Mouse (Mus musculus) MEL (cell line): ENCODE measurements around the gene Nmnat3. TPM values are rescaled to one million over a fixed set of nuclear protein-coding genes. Genes with fewer than 3 reads are reported as not detected.

Experiments
- DNase-seq: peaks from one replicate; pipeline ENCODE4 v3.0.0; 2011; ENCODE audit warnings: low read depth, low spot score
- H3K27ac ChIP-seq: 2 replicates; pipeline ENCODE4 v1.5.1; 2012; ENCODE audit warnings: low read depth, mild to moderate bottlenecking, control low read depth, low read length, moderate library complexity; ENCODE audit not compliant: control insufficient read depth
- H3K27me3 ChIP-seq, 2 experiments: fragments of 150-350 bp in 1 of 2; sonication (generic) in 1 of 2; 2 replicates each; pipeline ENCODE4 v1.6.1; 2012; ENCODE audit warnings: low read length in 2 of 2, mild to moderate bottlenecking in 2 of 2, improper control_type of control experiment in 1 of 2, moderate library complexity in 1 of 2; ENCODE audit not compliant: insufficient read depth in 2 of 2, control insufficient read depth in 1 of 2
- H3K36me3 ChIP-seq, 2 experiments: 2 replicates each; pipeline ENCODE4 v1.6.1; 2012 to 2014; ENCODE audit warnings: low read length in 2 of 2, improper control_type of control experiment in 1 of 2, inconsistent platforms in 1 of 2, mild to moderate bottlenecking in 1 of 2; ENCODE audit not compliant: insufficient read depth in 2 of 2, control insufficient read depth in 1 of 2
- H3K4me1 ChIP-seq, 2 experiments: fragments of 150-350 bp in 1 of 2; sonication (generic) in 1 of 2; 2 replicates each; pipeline ENCODE4 v1.6.1; 2012; ENCODE audit warnings: low read length in 2 of 2, improper control_type of control experiment in 1 of 2, mild to moderate bottlenecking in 1 of 2; ENCODE audit not compliant: insufficient read depth in 2 of 2, control insufficient read depth in 1 of 2
- H3K4me3 ChIP-seq, 2 experiments: fragments of 150-350 bp in 1 of 2; sonication (generic) in 1 of 2; 2 replicates each; pipeline ENCODE4 v1.5.1; 2012; ENCODE audit warnings: low read depth in 2 of 2, low read length in 2 of 2, mild to moderate bottlenecking in 2 of 2, moderate library complexity in 2 of 2, control low read depth in 1 of 2, improper control_type of control experiment in 1 of 2; ENCODE audit not compliant: control insufficient read depth in 1 of 2, insufficient read depth in 1 of 2
- H3K79me2 ChIP-seq: 2 replicates; pipeline ENCODE4 v1.6.1; 2012; ENCODE audit warnings: mild to moderate bottlenecking, low read length, moderate library complexity; ENCODE audit not compliant: control insufficient read depth, poor library complexity, insufficient read depth
- H3K9ac ChIP-seq: 2 replicates; pipeline ENCODE4 v1.6.1; 2012; ENCODE audit warnings: low read depth, mild to moderate bottlenecking, control low read depth, low read length, moderate library complexity; ENCODE audit not compliant: control insufficient read depth, poor library complexity, severe bottlenecking
- H3K9me3 ChIP-seq: fragments of 150-350 bp; sonication (generic); replicated peaks from 2 replicates; pipeline ENCODE4 v1.6.1; 2012; ENCODE audit warnings: mild to moderate bottlenecking, low read length, improper control_type of control experiment, moderate library complexity; ENCODE audit not compliant: insufficient read depth
- CHD2 ChIP-seq: IDR thresholded peaks from 2 replicates; pipeline ENCODE4 v1.6.1; 2011; ENCODE audit warnings: low read length, improper control_type of control experiment
- E2F4 ChIP-seq: IDR thresholded peaks from 2 replicates; pipeline ENCODE4 v1.6.1; 2011; ENCODE audit warnings: low read depth, low read length, improper control_type of control experiment, borderline replicate concordance
- EP300 ChIP-seq, 2 experiments: IDR thresholded peaks; 2 replicates each; pipeline ENCODE4 v1.6.1; 2011; ENCODE audit warnings: improper control_type of control experiment in 2 of 2, low read length in 2 of 2, low read depth in 1 of 2, mild to moderate bottlenecking in 1 of 2
- ETS1 ChIP-seq: IDR thresholded peaks from 2 replicates; pipeline ENCODE4 v1.6.1; 2012; ENCODE audit warnings: low read depth, mild to moderate bottlenecking, inconsistent platforms, low read length, improper control_type of control experiment, moderate library complexity
- GABPA ChIP-seq: IDR thresholded peaks from 2 replicates; pipeline ENCODE4 v1.6.1; 2012; ENCODE audit warnings: low read depth, mild to moderate bottlenecking, inconsistent platforms, low read length, improper control_type of control experiment, moderate library complexity
- GATA1 ChIP-seq: IDR thresholded peaks from 2 replicates; pipeline ENCODE4 v1.6.1; 2011; ENCODE audit warnings: low read depth, low read length, improper control_type of control experiment
- HCFC1 ChIP-seq: IDR thresholded peaks from 2 replicates; pipeline ENCODE4 v1.6.1; 2012; ENCODE audit warnings: low read depth, mild to moderate bottlenecking, inconsistent platforms, low read length, improper control_type of control experiment, moderate library complexity
- JUND ChIP-seq: IDR thresholded peaks from 2 replicates; pipeline ENCODE4 v1.6.1; 2011; ENCODE audit warnings: low read depth, mild to moderate bottlenecking, improper control_type of control experiment, low read length
- MAX ChIP-seq: IDR thresholded peaks from 2 replicates; pipeline ENCODE4 v1.6.1; 2011; ENCODE audit warnings: low read length, improper control_type of control experiment
- MAZ ChIP-seq: IDR thresholded peaks from 2 replicates; pipeline ENCODE4 v1.6.1; 2012; ENCODE audit warnings: low read depth, mild to moderate bottlenecking, inconsistent platforms, low read length, improper control_type of control experiment
- MEF2A ChIP-seq: IDR thresholded peaks from 2 replicates; pipeline ENCODE4 v1.6.1; 2014; ENCODE audit warnings: low read depth, mild to moderate bottlenecking, inconsistent platforms, low read length, improper control_type of control experiment; ENCODE audit not compliant: poor library complexity, insufficient replicate concordance, severe bottlenecking; ENCODE audit errors: extremely low read depth
- MYB ChIP-seq: IDR thresholded peaks from 2 replicates; pipeline ENCODE4 v1.6.1; 2011; ENCODE audit warnings: mild to moderate bottlenecking, low read depth, low read length, improper control_type of control experiment
- NRF1 ChIP-seq: IDR thresholded peaks from 2 replicates; pipeline ENCODE4 v1.6.1; 2014; ENCODE audit warnings: low read depth, mild to moderate bottlenecking, inconsistent platforms, low read length, improper control_type of control experiment, moderate library complexity; ENCODE audit not compliant: poor library complexity, insufficient read depth, severe bottlenecking
- POLR2AphosphoS5 ChIP-seq: IDR thresholded peaks from 2 replicates; pipeline ENCODE4 v1.6.1; 2012; ENCODE audit warnings: low read depth, borderline replicate concordance, mild to moderate bottlenecking, inconsistent platforms, low read length, moderate library complexity, mixed read lengths
- RAD21 ChIP-seq: IDR thresholded peaks from 2 replicates; pipeline ENCODE4 v1.6.1; 2011; ENCODE audit warnings: mild to moderate bottlenecking, low read depth, low read length, improper control_type of control experiment
- RCOR1 ChIP-seq: IDR thresholded peaks from 2 replicates; pipeline ENCODE4 v1.6.1; 2012; ENCODE audit warnings: low read depth, mild to moderate bottlenecking, inconsistent platforms, low read length, improper control_type of control experiment
- SIN3A ChIP-seq: IDR thresholded peaks from 2 replicates; pipeline ENCODE4 v1.6.1; 2012; ENCODE audit warnings: low read length, improper control_type of control experiment, inconsistent platforms
- TAL1 ChIP-seq: IDR thresholded peaks from 2 replicates; pipeline ENCODE4 v1.6.1; 2012; ENCODE audit warnings: mild to moderate bottlenecking, inconsistent platforms, low read length, moderate library complexity, mixed read lengths
- UBTF ChIP-seq: IDR thresholded peaks from 2 replicates; pipeline ENCODE4 v1.6.1; 2012; ENCODE audit warnings: low read depth, mild to moderate bottlenecking, inconsistent platforms, low read length, improper control_type of control experiment, moderate library complexity, borderline replicate concordance; ENCODE audit not compliant: insufficient read depth
- USF1 ChIP-seq: IDR thresholded peaks from 2 replicates; pipeline ENCODE4 v1.6.1; 2014; ENCODE audit warnings: low read depth, mild to moderate bottlenecking, inconsistent platforms, low read length, improper control_type of control experiment, moderate library complexity
- USF2 ChIP-seq, 2 experiments: IDR thresholded peaks; 2 replicates each; pipeline ENCODE4 v1.6.1; 2011 to 2012; ENCODE audit warnings: improper control_type of control experiment in 2 of 2, low read length in 2 of 2, borderline replicate concordance in 1 of 2, inconsistent platforms in 1 of 2, low read depth in 1 of 2, mild to moderate bottlenecking in 1 of 2; ENCODE audit not compliant: insufficient read depth in 1 of 2
- ZMIZ1 ChIP-seq: IDR thresholded peaks from 2 replicates; pipeline ENCODE4 v1.6.1; 2012; ENCODE audit warnings: low read depth, mild to moderate bottlenecking, inconsistent platforms, low read length, improper control_type of control experiment, moderate library complexity
- polyA plus RNA-seq, 2 experiments: library from polyadenylated mRNA; stranded (reverse) in 1 of 2; unstranded in 1 of 2; fragments of >175 nt in 1 of 2; fragments of >200 nt in 1 of 2; gene quantifications; 2 replicates each; pipeline versions ENCODE4 v1.2.1 to v1.2.4; 2012; ENCODE audit warnings: low replicate concordance in 2 of 2, low read depth in 1 of 2; ENCODE audit not compliant: insufficient read length in 2 of 2, insufficient read depth in 1 of 2, missing spikeins in 1 of 2
- total RNA-seq: library from RNA; depleted of rRNA; stranded (reverse); fragments of 300-350 nt; gene quantifications from 2 replicates; pipeline ENCODE4 v1.2.3, GENCODE M21; 2012

Nmnat3 gene
- total and polyA plus RNA-seq, 3 experiments: 14.4 to 15.2 TPM; not detected in 1

GRCm38 (mm10) chr9:98300582-98300981 is 13.3 kb downstream of the Nmnat3 start:
- Histone ChIP-seq H3K27me3 (no peaks in the 10 kb centered on the region), H3K36me3 (peaks cover 0 to 19% of the 10 kb centered on the region in 2 experiments; a peak in 3 of 4 replicates), H3K9me3 (no peaks in the 10 kb centered on the region), H3K27ac (no peak overlapping the region), H3K4me3 (no peak overlapping the region), H3K79me2 (peaks cover 14% of the 10 kb centered on the region), H3K4me1 (peaks cover 8 to 20% of the 10 kb centered on the region in 2 experiments), H3K9ac (no peak overlapping the region)
- DNase-seq: no peak
- TF ChIP-seq HCFC1: no peak
- TF ChIP-seq SIN3A: no peak
- TF ChIP-seq EP300 (IDR thresholded peaks at IDR 0.05; ENCODE audit: low read depth in 1 of 2, low read length in 2 of 2): no peak
- TF ChIP-seq UBTF: no peak
- no peak for TF ChIP-seq RCOR1
- no peak for TF ChIP-seq E2F4

DNA sequence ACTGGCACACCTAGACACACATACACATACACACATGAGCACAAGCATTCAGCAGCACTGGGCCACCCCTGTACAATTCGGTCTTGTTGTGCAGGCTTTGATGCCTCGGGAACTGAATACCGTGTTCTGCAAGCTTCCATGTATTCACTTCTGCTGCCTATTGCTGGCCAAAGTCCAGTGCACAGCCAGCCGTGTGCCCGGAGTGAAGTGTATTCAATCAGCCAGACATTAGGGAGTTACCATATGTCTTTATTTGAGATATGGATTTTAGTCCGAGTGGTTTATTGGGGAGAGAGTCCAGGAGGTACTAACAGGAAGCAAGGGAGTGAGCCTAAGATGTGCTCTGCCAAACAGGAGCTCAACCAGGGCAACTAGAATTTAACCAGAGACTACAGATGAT is 19.8 kb downstream of the Nmnat3 start:
- H3K27ac ChIP-seq: no peak overlapping the region
- no peaks in the 10 kb centered on the region for H3K79me2 ChIP-seq
- H3K9ac ChIP-seq: no peak overlapping the region
- TF ChIP-seq ZMIZ1: no peak
- no peak for TF ChIP-seq NRF1
- DNase-seq: no peak
- H3K4me1 ChIP-seq: no peaks in the 10 kb centered on the region
- H3K9me3 ChIP-seq: no peaks in the 10 kb centered on the region
- no peaks in the 10 kb centered on the region for H3K27me3 ChIP-seq
- peaks cover 0 to 3% of the 10 kb centered on the region in 2 experiments; a peak in 1 of 4 replicates for H3K36me3 ChIP-seq
- H3K4me3 ChIP-seq: no peak overlapping the region

- no peak overlapping the region for H3K27ac ChIP-seq
- peaks cover 0 to 9% of the 10 kb centered on the region in 2 experiments; a peak in 2 of 4 replicates for H3K36me3 ChIP-seq
Measured at GRCm38 (mm10) chr9:98311316-98311965, 24.2 kb downstream of the Nmnat3 start.

More at GRCm38 (mm10) chr9:98311316-98311965, 24.2 kb downstream of the Nmnat3 start:
- Histone ChIP-seq H3K9me3 (no peaks in the 10 kb centered on the region), H3K4me1 (peaks cover 3 to 14% of the 10 kb centered on the region in 2 experiments), H3K9ac (no peak overlapping the region), H3K79me2 (no peaks in the 10 kb centered on the region), H3K27me3 (no peaks in the 10 kb centered on the region), H3K4me3 (no peak overlapping the region)
- no peak for DNase-seq
- TF ChIP-seq USF2 (IDR thresholded peaks at IDR 0.05; ENCODE audit: borderline replicate concordance in 1 of 2, insufficient read depth in 1 of 2, low read depth in 1 of 2, low read length in 2 of 2) (no peak), RAD21 (no peak), USF1 (no peak), MAZ (no peak), ETS1 (no peak), TAL1 (no peak), E2F4 (no peak), NRF1 (no peak), ZMIZ1 (no peak), CHD2 (no peak), GATA1 (no peak), MYB (no peak), MEF2A (no peak), GABPA (no peak), MAX (no peak), POLR2AphosphoS5 (no peak), EP300 (IDR thresholded peaks at IDR 0.05; ENCODE audit: low read depth in 1 of 2, low read length in 2 of 2) (no peak), JUND (no peak)
